Mouse (Mus musculus) liver, embryonic 14.5 days (tissue): ENCODE results near the gene Man1a2. TPM values are rescaled to one million over a fixed set of nuclear protein-coding genes. Genes with fewer than 3 reads are reported as not detected.
A peak's percentile ranks its signal among the peaks of the same experiment; 100 is the strongest.

ENCODE experiments used
- ATAC-seq: fragments of 200-750 bp; cut with Nextera tagmentation; 2 replicates; pipeline ENCODE4 v1.8.0; 2017; ENCODE audit warnings: moderate number of reproducible peaks, mild to moderate bottlenecking, moderate library complexity; ENCODE audit not compliant: insufficient read depth
- DNase-seq, 3 experiments: peaks; one replicate each; pipeline ENCODE4 v3.0.0-alpha.2; 2012 to 2013; ENCODE audit warnings: low read depth in 3 of 3, low spot score in 3 of 3
- H3K27ac ChIP-seq: fragments of 300-500 bp; sonication (generic); 2 replicates; pipeline ENCODE4 v1.5.1; 2014; ENCODE audit warnings: moderate library complexity, mild to moderate bottlenecking, control low read depth, inconsistent platforms
- H3K27me3 ChIP-seq: fragments of 300-500 bp; sonication (generic); 2 replicates; pipeline ENCODE4 v1.6.1; 2014; ENCODE audit warnings: mild to moderate bottlenecking, low read length, moderate library complexity; ENCODE audit not compliant: control insufficient read depth, insufficient read depth
- H3K36me3 ChIP-seq: fragments of 300-500 bp; sonication (generic); replicated peaks from 2 replicates; pipeline ENCODE4 v1.6.1; 2014; ENCODE audit warnings: low read depth; ENCODE audit not compliant: control insufficient read depth, insufficient read depth
- H3K4me1 ChIP-seq, 2 experiments: fragments of 200-500 bp in 1 of 2; fragments of 300-500 bp in 1 of 2; sonication (generic) in 1 of 2; replicated peaks; 2 replicates each; pipeline ENCODE4 v1.6.1; 2012 to 2014; ENCODE audit warnings: antibody characterized with exemption in 1 of 2, inconsistent platforms in 1 of 2, low read length in 1 of 2; ENCODE audit not compliant: control insufficient read depth in 2 of 2, insufficient read depth in 2 of 2
- H3K4me2 ChIP-seq: fragments of 300-500 bp; sonication (generic); 2 replicates; pipeline ENCODE4 v1.6.1; 2014; ENCODE audit warnings: low read depth, mild to moderate bottlenecking, control low read depth, moderate library complexity
- H3K4me3 ChIP-seq, 2 experiments: fragments of 200-500 bp in 1 of 2; fragments of 300-500 bp in 1 of 2; sonication (generic) in 1 of 2; 2 replicates each; pipeline ENCODE4 v1.5.1; 2012 to 2014; ENCODE audit warnings: low read depth in 2 of 2, low read length in 2 of 2, mild to moderate bottlenecking in 2 of 2, control low read depth in 1 of 2, inconsistent platforms in 1 of 2, moderate library complexity in 1 of 2; ENCODE audit not compliant: insufficient read depth in 1 of 2
- H3K9ac ChIP-seq: fragments of 300-500 bp; sonication (generic); replicated peaks from 2 replicates; pipeline ENCODE4 v1.6.1; 2014; ENCODE audit warnings: mild to moderate bottlenecking, control low read depth, moderate library complexity
- H3K9me3 ChIP-seq: fragments of 300-500 bp; sonication (generic); 2 replicates; pipeline ENCODE4 v1.6.1; 2016; ENCODE audit warnings: low read length, mixed read lengths; ENCODE audit not compliant: control insufficient read depth
- CTCF ChIP-seq: IDR thresholded peaks from 2 replicates; pipeline ENCODE4 v1.5.1; 2016; ENCODE audit warnings: antibody characterized with exemption, low read depth, control low read depth
- EP300 ChIP-seq: IDR thresholded peaks from 2 replicates; pipeline ENCODE4 v1.6.1; 2016; ENCODE audit warnings: antibody characterized with exemption, low read depth
- WGBS: fragments of 180-500 bp; shearing (Covaris S2); extraction: QIAGEN DNeasy Blood & Tissue Kit; methylation state at CpG from one replicate; pipeline ENCODE4 v1.1.7; 2014; ENCODE audit not compliant: insufficient replicate concordance; 5-methylcytosine and 5-hydroxymethylcytosine counted together
- polyA plus RNA-seq, 2 experiments: library from polyadenylated mRNA; depleted of rRNA in 1 of 2; stranded (reverse) in 1 of 2; unstranded in 1 of 2; fragments of >200 nt; fragmentation: Nextera tagmentation in 1 of 2; extraction: Ambion mirVana in 1 of 2; gene quantifications; 2 replicates each; pipeline versions ENCODE4 v1.2.1 to v1.2.3; 2012 to 2014

Man1a2 gene
- polyA plus RNA-seq, 2 experiments = 3.7 to 27.9 TPM

GRCm38 (mm10) chr3:100685763-100686370 is 564 bp upstream of the Man1a2 start:
- Histone ChIP-seq H3K27ac (peak overlapping the region; percentile 77), H3K4me3 (peak overlapping the region; percentile 98 to 99), H3K9me3 (no peaks in the 10 kb centered on the region), H3K9ac (peak overlapping the region; percentile 95), H3K36me3 (no peaks in the 10 kb centered on the region), H3K4me1 (peaks cover 11 to 17% of the 10 kb centered on the region in 2 experiments), H3K27me3 (no peaks in the 10 kb centered on the region), H3K4me2 (peak overlapping the region; percentile 92)
- DNase-seq = no peak
- under 1% methylated on average over 53 of the region's 77 CpGs for WGBS
- ATAC-seq = peak; percentile 83
- TF ChIP-seq CTCF (no peak), EP300 (no peak)

GRCm38 (mm10) chr3:100684234-100684975 is 898 bp downstream of the Man1a2 start:
- no peak for ATAC-seq
- Histone ChIP-seq H3K9me3 (no peaks in the 10 kb centered on the region), H3K4me1 (peaks cover 11 to 18% of the 10 kb centered on the region in 2 experiments), H3K27me3 (no peaks in the 10 kb centered on the region), H3K27ac (peak overlapping the region; percentile 77), H3K9ac (peak overlapping the region; percentile 95), H3K36me3 (no peaks in the 10 kb centered on the region), H3K4me2 (peak overlapping the region; percentile 92), H3K4me3 (peak overlapping the region; percentile 98 to 99)
- DNase-seq = no peak
- under 1% methylated on average over 25 of the region's 25 CpGs for WGBS
- TF ChIP-seq EP300 (no peak), CTCF (no peak)

- ATAC-seq = no peak
- 6% methylated on average over 3 of the region's 3 CpGs for WGBS
- Histone ChIP-seq H3K36me3 (no peaks in the 10 kb centered on the region), H3K4me1 (peaks cover 11 to 24% of the 10 kb centered on the region in 2 experiments), H3K4me2 (peak overlapping the region; percentile 92), H3K9me3 (no peaks in the 10 kb centered on the region), H3K9ac (peak overlapping the region; percentile 68), H3K27ac (peak overlapping the region; percentile 40), H3K4me3 (peak overlapping the region; percentile 71 to 98), H3K27me3 (no peaks in the 10 kb centered on the region)
- no peak for DNase-seq
- TF ChIP-seq EP300 (no peak), CTCF (no peak)
These were observed 2.5 kb downstream of the Man1a2 start for GRCm38 (mm10) chr3:100682841-100683240.

- Histone ChIP-seq H3K36me3 (no peaks in the 10 kb centered on the region), H3K27ac (0 out of 2 replicates have a peak overlapping the region, but pooled peaks have one; percentile 2), H3K4me3 (peak overlapping the region; percentile 71 to 98; a peak in 3 of 4 replicates), H3K27me3 (no peaks in the 10 kb centered on the region), H3K9ac (peak overlapping the region; percentile 68), H3K4me1 (peaks cover 11 to 24% of the 10 kb centered on the region in 2 experiments), H3K9me3 (no peaks in the 10 kb centered on the region), H3K4me2 (peak overlapping the region; percentile 92)
- 14% methylated on average over 4 of the region's 4 CpGs for WGBS
- DNase-seq = peak in 1 of 3 experiments; percentile 53
- TF ChIP-seq CTCF (no peak; the same call in 1 of the 2 replicates), EP300 (peak; percentile 34; the same call in 1 of the 2 replicates)
- ATAC-seq = no peak
These were observed 3.0 kb downstream of the Man1a2 start for GRCm38 (mm10) chr3:100682281-100682680.
